10 mouse cellular contexts compared by ENCODE assay signal in genomic region chr15:102785055-102785820, GRCm38 (mm10).
DNase-seq lines count a peak whose midpoint lies in the region; ATAC-seq and TF ChIP-seq lines count a peak whose summit lies in the region.
"Had no signal": no experiment of that assay in that cellular context is flagged by ENCODE, and none has a peak within 500 bp of the region (broad histone marks: within the 10 kb centered on the region; RNA-seq: fewer than 3 reads in every experiment).

No protein-coding gene starts in this region.

- H3K9ac ChIP-seq in hindbrain, embryonic 12.5 days: no peak overlapping the region
- H3K9ac ChIP-seq in hindbrain, postnatal 0 days (replicated peaks; ENCODE audit: low read length): no peak overlapping the region
- H3K9ac ChIP-seq: midbrain, embryonic 12.5 days had no signal

- H3K4me1 ChIP-seq in hindbrain, embryonic 10.5 days (replicated peaks): peaks cover 14% of the 10 kb centered on the region
- peaks cover 21% of the 10 kb centered on the region for H3K4me1 ChIP-seq in hindbrain, embryonic 12.5 days
- H3K4me1 ChIP-seq in hindbrain, postnatal 0 days (ENCODE audit: insufficient read depth, low read length): peaks cover 5% of the 10 kb centered on the region; the same call in 1 of the 2 replicates

- H3K27me3 ChIP-seq in hindbrain, embryonic 10.5 days (ENCODE audit: insufficient read depth, poor library complexity, severe bottlenecking): peaks cover 33% of the 10 kb centered on the region
- H3K27me3 ChIP-seq in hindbrain, embryonic 12.5 days: peaks cover 4% of the 10 kb centered on the region
- no peaks in the 10 kb centered on the region for H3K27me3 ChIP-seq in hindbrain, postnatal 0 days (ENCODE audit: insufficient read depth, low read length)

- TF ChIP-seq CTCF in hindbrain, postnatal 0 days (IDR thresholded peaks at IDR 0.05; ENCODE audit: low read depth): peak; percentile 78

- no peak overlapping the region for H3K4me2 ChIP-seq in hindbrain, embryonic 12.5 days (replicated peaks)
- H3K4me2 ChIP-seq in hindbrain, postnatal 0 days (ENCODE audit: low read depth, low read length): no peak overlapping the region
- H3K4me2 ChIP-seq: midbrain, embryonic 12.5 days had no signal

- H3K9me3 ChIP-seq in hindbrain, embryonic 10.5 days: no peaks in the 10 kb centered on the region
- H3K9me3 ChIP-seq in hindbrain, embryonic 12.5 days (replicated peaks): no peaks in the 10 kb centered on the region
- H3K9me3 ChIP-seq in hindbrain, postnatal 0 days (ENCODE audit: low read length): no peaks in the 10 kb centered on the region
- H3K9me3 ChIP-seq: midbrain, embryonic 12.5 days had no signal

- no peaks in the 10 kb centered on the region for H3K36me3 ChIP-seq in hindbrain, embryonic 10.5 days
- no peaks in the 10 kb centered on the region for H3K36me3 ChIP-seq in hindbrain, embryonic 12.5 days
- no peaks in the 10 kb centered on the region for H3K36me3 ChIP-seq in hindbrain, postnatal 0 days (ENCODE audit: insufficient read depth, low read length)
- H3K36me3 ChIP-seq: midbrain, embryonic 12.5 days had no signal

- DNase-seq in hindbrain, embryonic 10.5 days (ENCODE audit: low spot score): peak; percentile 72
- peak; percentile 58 for DNase-seq in A20 (ENCODE audit: low read depth, low spot score)
- peak; percentile 59 for DNase-seq in WW6 (ENCODE audit: low read depth, low spot score)
- peak; percentile 30 to 67 for DNase-seq in cerebellum, postnatal 25 days
- DNase-seq in hindbrain, postnatal 0 days (ENCODE audit: low spot score): peak; percentile 78
- DNase-seq in urinary bladder, adult 18-20 months (ENCODE audit: low spot score in 2 of 2): peak; percentile 33 to 42

- H3K4me3 ChIP-seq in hindbrain, embryonic 10.5 days: no peak overlapping the region
- H3K4me3 ChIP-seq in hindbrain, embryonic 12.5 days: no peak overlapping the region
- H3K4me3 ChIP-seq in hindbrain, postnatal 0 days (ENCODE audit: low read length): no peak overlapping the region
- H3K4me3 ChIP-seq: erythroblast, embryonic 14.5 days; midbrain, embryonic 12.5 days had no signal

- H3K27ac ChIP-seq in hindbrain, embryonic 10.5 days: no peak overlapping the region
- no peak overlapping the region for H3K27ac ChIP-seq in hindbrain, embryonic 12.5 days
- no peak overlapping the region for H3K27ac ChIP-seq in hindbrain, postnatal 0 days
- H3K27ac ChIP-seq: midbrain, embryonic 12.5 days had no signal

- WGBS in hindbrain, embryonic 10.5 days: 36% methylated on average over 10 of the region's 10 CpGs
- WGBS in hindbrain, embryonic 12.5 days: 32% methylated on average over 10 of the region's 10 CpGs
- WGBS in hindbrain, postnatal 0 days: 35% methylated on average over 10 of the region's 10 CpGs

- no peak for ATAC-seq in hindbrain, embryonic 12.5 days (ENCODE audit: low FRiP score)
- no peak for ATAC-seq in hindbrain, postnatal 0 days
- peak; percentile 79; the same call in 1 of the 2 replicates for ATAC-seq in megakaryocyte-erythroid progenitor cell, adult 5-6 weeks (replicated peaks; ENCODE audit: low FRiP score, low TSS enrichment, poor library complexity, severe bottlenecking)
